Mouse (Mus musculus) ovary, adult 10 weeks (tissue): Measurements from ENCODE around the gene Bmp6. TPM values are rescaled to one million over a fixed set of nuclear protein-coding genes. Genes with fewer than 3 reads are reported as not detected.

Source experiments
- polyA plus RNA-seq: library from polyadenylated mRNA; stranded (reverse); fragments of 350-450 nt; fragmentation: Illumina TruSeq; extraction: RNeasy Lipid Tissue Mini Kit (QIAGEN cat#74804); gene quantifications from one replicate; pipeline ENCODE4 v1.2.3, GENCODE M21; 2014

The Bmp6 gene
- 7.2 TPM for polyA plus RNA-seq

GRCm38 (mm10) chr13:38344713-38345430 lies at the start of gene Bmp6:
Gene Bmp6, plus strand, starts transcription at chr13:38345107.

GRCm38 (mm10) chr13:38528687-38529294 lies 183.9 kb downstream of the Bmp6 start, which contains the start of gene Txndc5:
Gene Txndc5, minus strand, starts transcription at chr13:38528824.

Other genes with a start within 250 kb of the Bmp6 start
- 25.5 TPM for gene Dsp, start 193.8 kb upstream of the Bmp6 start, polyA plus RNA-seq
- gene Snrnp48, start 140.2 kb upstream of the Bmp6 start, polyA plus RNA-seq = 54.5 TPM
- 55.7 TPM for gene Txndc5, start 183.7 kb downstream of the Bmp6 start, polyA plus RNA-seq